Mouse (Mus musculus): ENCODE measurements around the gene Hist2h2aa2. TPM values are rescaled to one million over a fixed set of nuclear protein-coding genes. Genes with fewer than 3 reads are reported as not detected.

The Hist2h2aa2 gene
- polyA plus RNA-seq, 1 experiment from 2014 or later: 55.4 TPM

DNA sequence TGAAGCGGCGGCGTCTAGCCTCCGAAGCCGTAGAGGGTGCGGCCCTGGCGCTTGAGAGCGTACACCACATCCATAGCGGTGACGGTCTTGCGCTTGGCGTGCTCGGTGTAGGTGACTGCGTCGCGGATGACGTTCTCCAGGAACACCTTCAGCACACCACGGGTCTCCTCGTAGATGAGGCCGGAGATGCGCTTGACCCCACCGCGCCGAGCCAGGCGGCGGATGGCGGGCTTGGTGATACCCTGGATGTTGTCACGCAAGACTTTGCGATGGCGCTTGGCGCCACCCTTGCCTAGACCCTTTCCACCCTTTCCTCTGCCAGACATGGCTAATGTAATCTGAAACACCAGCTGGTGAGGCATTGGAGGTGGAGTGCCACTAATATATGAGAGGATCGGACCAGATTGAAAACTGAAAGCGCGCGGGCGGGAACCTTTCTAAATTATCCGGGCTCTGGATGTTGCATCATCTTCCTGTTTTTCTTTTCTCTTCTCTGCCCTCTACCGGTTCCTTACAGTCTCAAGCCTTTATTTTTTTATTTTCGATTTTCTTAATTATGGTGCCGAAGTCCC is 23.0 kb upstream of the Hist2h2aa2 start, which contains the start of gene Hist2h4:
Gene Hist2h4 (minus strand): TSS at position 333 of the 572 bp plus-strand sequence.
- H3K4me2 ChIP-seq (ENCODE audit: low read length): peak within 1 kb of the TSS; percentile 75
- ATAC-seq (ENCODE audit: low FRiP score, low TSS enrichment): peak; percentile 86
- H3K9me3 ChIP-seq (ENCODE audit: control insufficient read depth, low read length): no peaks in the 10 kb centered on the region
- WGBS: under 1% methylated on average over 40 of the region's 40 CpGs
- peak within 1 kb of the TSS; percentile 94 for H3K27ac ChIP-seq (replicated peaks; ENCODE audit: low read depth, low read length)
- peak within 1 kb of the TSS; percentile 69 for H3K9ac ChIP-seq (replicated peaks; ENCODE audit: low read length)
- H3K4me3 ChIP-seq (replicated peaks; ENCODE audit: low read depth, low read length): peak within 1 kb of the TSS; percentile 51
- H3K4me1 ChIP-seq (ENCODE audit: control insufficient read depth, insufficient read depth, low read length): peaks cover 13% of the 10 kb centered on the region
- DNase-seq: peak; percentile 96
- no peaks in the 10 kb centered on the region for H3K27me3 ChIP-seq (ENCODE audit: control insufficient read depth, insufficient read depth, low read length)
- H3K36me3 ChIP-seq (ENCODE audit: control insufficient read depth, insufficient read depth, low read length): no peaks in the 10 kb centered on the region

DNA sequence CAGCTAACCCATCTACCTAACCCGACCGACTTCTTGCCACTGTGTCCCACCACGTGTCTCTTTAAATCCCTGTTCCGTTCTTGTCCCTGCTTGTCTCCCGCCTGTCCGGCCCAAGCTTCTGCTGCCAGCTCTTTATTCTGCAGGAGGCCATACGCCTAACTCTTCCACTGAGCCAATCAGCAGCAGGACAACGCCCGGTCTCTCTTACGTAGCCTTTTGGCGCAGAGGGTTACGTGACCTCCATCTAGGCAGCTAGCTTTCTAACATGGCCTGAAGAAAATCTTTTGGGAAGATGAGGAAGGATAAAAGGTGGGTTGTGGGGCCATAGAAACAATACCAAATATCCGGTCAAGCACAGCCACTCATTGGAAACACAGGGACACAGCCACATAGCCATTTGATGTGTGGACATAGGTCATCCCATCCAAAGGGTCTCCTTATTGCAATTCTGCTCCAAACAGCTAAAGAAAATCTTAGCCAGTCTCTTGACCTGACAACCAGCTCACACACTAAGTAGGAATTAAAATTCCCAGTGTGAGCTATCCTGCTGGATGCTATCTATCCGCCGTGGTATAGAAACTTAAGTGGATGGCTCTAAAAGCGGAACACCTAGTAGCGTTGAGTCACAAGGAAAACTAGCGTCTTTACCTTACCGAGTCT is 22.3 kb upstream of the Hist2h2aa2 start:
- Histone ChIP-seq H3K4me2 (ENCODE audit: low read length) (peak overlapping the region; percentile 75), H3K36me3 (ENCODE audit: control insufficient read depth, insufficient read depth, low read length) (no peaks in the 10 kb centered on the region), H3K9me3 (ENCODE audit: control insufficient read depth, low read length) (no peaks in the 10 kb centered on the region), H3K4me1 (ENCODE audit: control insufficient read depth, insufficient read depth, low read length) (peaks cover 8% of the 10 kb centered on the region; the same call in 1 of the 2 replicates), H3K9ac (replicated peaks; ENCODE audit: low read length) (peak overlapping the region; percentile 69), H3K27me3 (ENCODE audit: control insufficient read depth, insufficient read depth, low read length) (no peaks in the 10 kb centered on the region), H3K27ac (replicated peaks; ENCODE audit: low read depth, low read length) (peak overlapping the region; percentile 94), H3K4me3 (replicated peaks; ENCODE audit: low read depth, low read length) (peak overlapping the region; percentile 51)
- DNase-seq (peak; percentile 83), ATAC-seq (ENCODE audit: low FRiP score, low TSS enrichment) (peak; percentile 72)
- WGBS: 1% methylated on average over 19 of the region's 19 CpGs

DNA sequence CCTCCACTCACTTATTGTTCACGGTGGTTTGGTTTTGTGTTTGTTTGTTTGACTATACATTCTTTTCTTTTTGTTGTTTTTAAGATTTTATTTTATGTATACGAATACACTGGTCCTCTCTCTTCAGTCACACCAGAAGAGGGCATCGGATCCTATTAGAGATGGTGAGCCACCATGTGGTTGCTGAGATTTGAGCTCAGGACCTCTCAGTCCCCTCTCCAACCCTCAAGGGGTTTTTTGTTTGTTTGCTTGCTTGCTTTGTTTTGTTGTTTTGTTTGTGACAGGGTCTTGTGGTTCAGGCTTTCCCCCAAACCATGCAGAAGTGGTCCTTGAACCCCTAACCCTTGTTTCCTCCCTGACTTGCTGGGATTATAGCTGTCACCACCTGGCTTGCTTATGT is 21.5 kb upstream of the Hist2h2aa2 start:
- WGBS: 62% methylated on average over 3 of the region's 3 CpGs
- H3K4me1 ChIP-seq (ENCODE audit: control insufficient read depth, insufficient read depth, low read length): peaks cover 8% of the 10 kb centered on the region; the same call in 1 of the 2 replicates
- H3K36me3 ChIP-seq (ENCODE audit: control insufficient read depth, insufficient read depth, low read length): no peaks in the 10 kb centered on the region
- peak overlapping the region; percentile 51 for H3K4me3 ChIP-seq (replicated peaks; ENCODE audit: low read depth, low read length)
- peak overlapping the region; percentile 94 for H3K27ac ChIP-seq (replicated peaks; ENCODE audit: low read depth, low read length)
- H3K4me2 ChIP-seq (ENCODE audit: low read length): peak overlapping the region; percentile 75
- H3K27me3 ChIP-seq (ENCODE audit: control insufficient read depth, insufficient read depth, low read length): no peaks in the 10 kb centered on the region
- H3K9me3 ChIP-seq (ENCODE audit: control insufficient read depth, low read length): no peaks in the 10 kb centered on the region
- no peak for ATAC-seq (ENCODE audit: low FRiP score, low TSS enrichment)
- H3K9ac ChIP-seq (replicated peaks; ENCODE audit: low read length): peak overlapping the region; percentile 69
- no peak for DNase-seq

DNA sequence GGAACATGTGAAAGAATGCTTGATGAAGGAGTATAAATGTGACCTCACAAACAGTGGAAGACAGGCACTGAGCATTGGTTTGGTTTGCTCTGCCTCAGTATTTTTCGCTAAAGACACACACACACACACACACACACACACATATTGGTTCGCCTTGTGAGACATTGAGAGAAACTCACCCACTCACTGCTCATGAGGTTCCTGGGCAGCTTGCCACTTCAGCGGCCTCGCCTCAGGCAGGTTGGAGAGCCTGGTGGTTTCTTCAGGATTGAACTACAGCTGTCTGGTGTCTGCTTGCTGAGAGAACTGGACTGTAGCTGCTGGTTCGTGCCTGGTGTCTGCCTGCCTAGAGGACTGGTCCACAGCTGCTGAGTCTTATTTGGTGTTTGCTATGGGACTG is 20.1 kb upstream of the Hist2h2aa2 start:
- WGBS: 94% methylated on average over 5 of the region's 5 CpGs
- Histone ChIP-seq H3K36me3 (ENCODE audit: control insufficient read depth, insufficient read depth, low read length) (no peaks in the 10 kb centered on the region), H3K27me3 (ENCODE audit: control insufficient read depth, insufficient read depth, low read length) (no peaks in the 10 kb centered on the region), H3K4me1 (ENCODE audit: control insufficient read depth, insufficient read depth, low read length) (peaks cover 8% of the 10 kb centered on the region; the same call in 1 of the 2 replicates), H3K4me2 (ENCODE audit: low read length) (no peak overlapping the region), H3K9ac (replicated peaks; ENCODE audit: low read length) (no peak overlapping the region), H3K4me3 (replicated peaks; ENCODE audit: low read depth, low read length) (no peak overlapping the region), H3K9me3 (ENCODE audit: control insufficient read depth, low read length) (no peaks in the 10 kb centered on the region), H3K27ac (replicated peaks; ENCODE audit: low read depth, low read length) (no peak overlapping the region)
- no peak for DNase-seq
- no peak for ATAC-seq (ENCODE audit: low FRiP score, low TSS enrichment)

DNA sequence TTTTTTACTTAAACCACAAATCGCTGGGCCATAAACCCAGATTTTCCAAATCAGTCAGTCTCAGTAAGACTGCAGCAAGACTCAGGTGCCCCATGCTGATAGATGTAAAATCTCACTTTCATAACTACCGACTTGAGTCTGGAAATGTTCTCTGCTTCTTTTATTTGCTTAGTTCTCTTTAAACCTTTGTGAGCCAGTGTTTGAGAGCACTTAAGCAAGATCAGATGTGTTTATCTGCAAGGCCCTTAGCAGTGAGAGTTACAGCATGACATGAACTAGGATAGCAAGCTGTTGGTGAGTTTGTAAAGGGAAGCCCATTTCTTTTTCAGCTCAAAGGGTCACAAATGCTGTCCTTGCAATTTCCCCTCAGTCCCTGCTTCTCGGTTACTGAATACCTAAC is 17.1 kb upstream of the Hist2h2aa2 start:
- no peaks in the 10 kb centered on the region for H3K27me3 ChIP-seq (ENCODE audit: control insufficient read depth, insufficient read depth, low read length)
- no peak overlapping the region for H3K4me3 ChIP-seq (replicated peaks; ENCODE audit: low read depth, low read length)
- no peaks in the 10 kb centered on the region for H3K9me3 ChIP-seq (ENCODE audit: control insufficient read depth, low read length)
- whole genome bisulfite sequencing: 83% methylated on average over 3 of the region's 3 CpGs
- DNase-seq: no peak
- no peak overlapping the region for H3K9ac ChIP-seq (replicated peaks; ENCODE audit: low read length)
- H3K36me3 ChIP-seq (ENCODE audit: control insufficient read depth, insufficient read depth, low read length): no peaks in the 10 kb centered on the region
- ATAC-seq (ENCODE audit: low FRiP score, low TSS enrichment): no peak
- H3K4me2 ChIP-seq (ENCODE audit: low read length): no peak overlapping the region
- no peak overlapping the region for H3K27ac ChIP-seq (replicated peaks; ENCODE audit: low read depth, low read length)
- no peaks in the 10 kb centered on the region for H3K4me1 ChIP-seq (ENCODE audit: control insufficient read depth, insufficient read depth, low read length)

DNA sequence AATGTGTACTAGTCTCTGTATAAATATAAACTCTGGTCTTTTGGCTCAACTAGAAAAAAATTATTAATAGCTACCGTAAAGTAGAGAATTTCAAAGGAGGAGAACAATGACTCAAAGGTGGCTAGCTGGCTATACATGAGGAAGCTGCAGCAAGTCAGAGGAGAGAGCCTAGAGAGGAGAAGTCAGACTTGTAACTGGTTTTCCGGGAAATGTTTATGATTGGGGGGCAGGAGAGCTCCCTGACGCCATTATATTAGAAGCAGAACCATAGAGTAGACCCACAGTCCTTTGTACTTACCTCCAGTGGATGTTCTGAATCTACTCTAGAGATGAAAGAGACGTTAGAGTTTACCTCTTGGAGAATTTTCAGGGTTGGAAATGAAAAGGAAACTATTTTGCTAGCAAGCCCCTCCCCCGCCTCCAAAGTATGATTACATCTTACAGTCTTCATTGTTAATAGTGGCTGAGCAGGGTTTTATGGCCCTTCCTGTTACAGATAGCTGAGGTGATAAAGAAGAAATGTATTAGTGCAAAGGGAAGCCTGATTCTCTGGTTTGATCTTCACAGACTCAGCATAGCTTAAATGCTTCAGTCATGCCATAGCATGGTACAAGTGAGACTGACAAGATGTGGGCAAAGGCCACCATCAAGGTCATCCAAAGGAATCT is 16.0 kb upstream of the Hist2h2aa2 start:
- Histone ChIP-seq H3K4me3 (replicated peaks; ENCODE audit: low read depth, low read length) (no peak overlapping the region), H3K9ac (replicated peaks; ENCODE audit: low read length) (no peak overlapping the region), H3K4me1 (ENCODE audit: control insufficient read depth, insufficient read depth, low read length) (no peaks in the 10 kb centered on the region), H3K27ac (replicated peaks; ENCODE audit: low read depth, low read length) (no peak overlapping the region), H3K36me3 (ENCODE audit: control insufficient read depth, insufficient read depth, low read length) (no peaks in the 10 kb centered on the region), H3K4me2 (ENCODE audit: low read length) (no peak overlapping the region), H3K27me3 (ENCODE audit: control insufficient read depth, insufficient read depth, low read length) (no peaks in the 10 kb centered on the region), H3K9me3 (ENCODE audit: control insufficient read depth, low read length) (no peaks in the 10 kb centered on the region)
- ATAC-seq (ENCODE audit: low FRiP score, low TSS enrichment) (no peak), DNase-seq (no peak)
- WGBS: 87% methylated on average over 5 of the region's 5 CpGs

DNA sequence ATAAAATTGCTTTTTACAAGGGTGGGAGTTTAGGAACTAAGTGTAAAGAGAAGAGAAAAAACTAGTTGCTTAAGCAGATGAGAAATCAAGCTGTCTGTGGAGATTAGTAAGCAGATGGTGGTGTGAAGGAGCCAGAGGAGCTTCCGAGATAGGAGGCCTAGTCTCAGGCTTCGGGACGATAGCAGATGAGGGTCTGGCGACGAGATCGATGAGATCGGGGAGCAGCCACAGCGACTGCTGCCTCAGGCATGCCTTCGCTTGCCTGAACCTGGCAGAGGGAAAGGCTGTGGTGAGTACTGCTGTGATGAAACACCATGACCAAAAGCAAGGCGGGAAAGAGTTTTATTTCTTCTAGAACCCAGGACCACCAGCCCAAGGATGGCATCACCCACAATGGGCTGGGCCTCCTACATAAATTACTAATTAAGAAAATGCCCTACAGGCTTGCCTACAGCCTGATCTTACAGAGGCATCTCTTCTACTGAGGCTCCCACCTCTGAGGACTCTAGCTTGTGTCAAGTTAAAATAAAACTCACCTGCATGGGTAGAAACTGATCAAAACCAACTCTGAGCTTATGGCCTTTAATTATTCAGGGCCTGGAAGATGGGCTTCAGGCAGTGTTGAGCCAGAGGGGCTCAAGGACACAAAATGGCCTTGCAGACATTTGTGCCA is 14.7 kb upstream of the Hist2h2aa2 start:
- Histone ChIP-seq H3K4me2 (ENCODE audit: low read length) (no peak overlapping the region), H3K9ac (replicated peaks; ENCODE audit: low read length) (0 out of 2 replicates have a peak overlapping the region, but pooled peaks have one; percentile 16), H3K9me3 (ENCODE audit: control insufficient read depth, low read length) (no peaks in the 10 kb centered on the region), H3K4me1 (ENCODE audit: control insufficient read depth, insufficient read depth, low read length) (no peaks in the 10 kb centered on the region), H3K27me3 (ENCODE audit: control insufficient read depth, insufficient read depth, low read length) (no peaks in the 10 kb centered on the region), H3K27ac (replicated peaks; ENCODE audit: low read depth, low read length) (no peak overlapping the region), H3K4me3 (replicated peaks; ENCODE audit: low read depth, low read length) (no peak overlapping the region), H3K36me3 (ENCODE audit: control insufficient read depth, insufficient read depth, low read length) (no peaks in the 10 kb centered on the region)
- ATAC-seq (ENCODE audit: low FRiP score, low TSS enrichment): no peak
- peak; percentile 61 for DNase-seq
- 49% methylated on average over 10 of the region's 10 CpGs for WGBS

DNA sequence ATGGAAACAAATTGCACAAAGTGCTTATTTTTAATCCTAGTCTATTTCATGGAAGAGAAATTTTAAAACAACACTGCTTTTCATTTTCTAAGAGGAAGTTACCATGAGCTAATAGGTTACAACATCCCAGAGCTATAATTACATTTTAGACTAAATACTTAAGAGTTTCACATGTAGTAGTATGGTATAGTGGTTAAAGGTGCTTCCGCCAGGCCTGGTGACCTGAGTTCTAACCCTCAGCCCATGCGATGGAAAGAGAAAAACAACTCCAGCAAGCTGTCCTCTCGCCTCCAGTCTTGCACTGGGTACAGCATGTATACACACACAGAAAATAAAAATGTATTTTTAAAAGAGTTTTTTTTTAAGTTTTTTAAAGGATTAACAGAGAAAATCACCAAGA is 11.7 kb upstream of the Hist2h2aa2 start:
- no peak overlapping the region for H3K4me2 ChIP-seq (ENCODE audit: low read length)
- no peak overlapping the region for H3K9ac ChIP-seq (replicated peaks; ENCODE audit: low read length)
- H3K36me3 ChIP-seq (ENCODE audit: control insufficient read depth, insufficient read depth, low read length): no peaks in the 10 kb centered on the region
- WGBS: 94% methylated on average over 3 of the region's 3 CpGs
- ATAC-seq (ENCODE audit: low FRiP score, low TSS enrichment): no peak
- DNase-seq: no peak
- no peaks in the 10 kb centered on the region for H3K27me3 ChIP-seq (ENCODE audit: control insufficient read depth, insufficient read depth, low read length)
- no peak overlapping the region for H3K27ac ChIP-seq (replicated peaks; ENCODE audit: low read depth, low read length)
- H3K4me1 ChIP-seq (ENCODE audit: control insufficient read depth, insufficient read depth, low read length): 0 out of 2 replicates have a peak, but pooled peaks cover 9% of the 10 kb centered on the region
- no peaks in the 10 kb centered on the region for H3K9me3 ChIP-seq (ENCODE audit: control insufficient read depth, low read length)
- no peak overlapping the region for H3K4me3 ChIP-seq (replicated peaks; ENCODE audit: low read depth, low read length)
